Mouse (Mus musculus) layer of hippocampus, adult 11-12 months (tissue): Measurements from ENCODE around the gene Tcte1.
A peak's percentile ranks its signal among the peaks of the same experiment; 100 is the strongest.

Source experiments
- DNase-seq: peaks from one replicate; pipeline ENCODE4 v3.0.0; 2022; ENCODE audit warnings: low spot score

Gene Tcte1

GRCm38 (mm10) chr17:45523263-45523662 is at the start of gene Tcte1:
TSS of gene Tcte1 (plus strand) at chr17:45523434.
- DNase-seq = no peak

GRCm38 (mm10) chr17:45473667-45474066 is 49.6 kb upstream of the Tcte1 start:
- no peak for DNase-seq

GRCm38 (mm10) chr17:45474146-45474545 is 49.1 kb upstream of the Tcte1 start:
- DNase-seq = no peak

GRCm38 (mm10) chr17:45474669-45475465 is 48.4 kb upstream of the Tcte1 start, which contains the start of gene Spats1:
TSS of gene Spats1 (minus strand) at chr17:45475415.
- DNase-seq = peak; percentile 87

GRCm38 (mm10) chr17:45478234-45478825 is 44.9 kb upstream of the Tcte1 start:
- DNase-seq = peak; percentile 85

- DNase-seq = peak; percentile 37
Observed at GRCm38 (mm10) chr17:45480429-45480828, 42.8 kb upstream of the Tcte1 start.

GRCm38 (mm10) chr17:45485581-45485980 is 37.7 kb upstream of the Tcte1 start:
- peak; percentile 43 for DNase-seq

- no peak for DNase-seq
Observed at GRCm38 (mm10) chr17:45487216-45487615, 36.0 kb upstream of the Tcte1 start.

GRCm38 (mm10) chr17:45488321-45489254 is 34.6 kb upstream of the Tcte1 start:
- DNase-seq = no peak

- DNase-seq = no peak
Observed at GRCm38 (mm10) chr17:45489736-45490135, 33.5 kb upstream of the Tcte1 start.

- DNase-seq = no peak
Observed at GRCm38 (mm10) chr17:45490532-45491154, 32.6 kb upstream of the Tcte1 start.

- no peak for DNase-seq
Observed at GRCm38 (mm10) chr17:45495398-45495797, 27.8 kb upstream of the Tcte1 start.

- DNase-seq = no peak
Observed at GRCm38 (mm10) chr17:45498397-45498796, 24.8 kb upstream of the Tcte1 start.

- no peak for DNase-seq
Observed at GRCm38 (mm10) chr17:45499516-45499915, 23.7 kb upstream of the Tcte1 start.

- DNase-seq = no peak
Observed at GRCm38 (mm10) chr17:45500981-45501380, 22.3 kb upstream of the Tcte1 start.

- DNase-seq = no peak
Observed at GRCm38 (mm10) chr17:45502324-45502723, 20.9 kb upstream of the Tcte1 start.

- no peak for DNase-seq
Observed at GRCm38 (mm10) chr17:45503301-45503973, 19.8 kb upstream of the Tcte1 start.

GRCm38 (mm10) chr17:45505941-45506465 is 17.2 kb upstream of the Tcte1 start:
- no peak for DNase-seq

- peak; percentile 92 for DNase-seq
Observed at GRCm38 (mm10) chr17:45506700-45507189, 16.5 kb upstream of the Tcte1 start, which contains the start of gene Aars2. TSS of gene Aars2 (plus strand) at chr17:45506841.

- DNase-seq = no peak
Observed at GRCm38 (mm10) chr17:45510871-45511270, 12.4 kb upstream of the Tcte1 start.

- DNase-seq = no peak
Observed at GRCm38 (mm10) chr17:45511757-45512156, 11.5 kb upstream of the Tcte1 start.
